Mouse (Mus musculus) embryonic facial prominence, embryonic 13.5 days (tissue): ENCODE measurements around the gene Maea. TPM values are rescaled to one million over a fixed set of nuclear protein-coding genes. Genes with fewer than 3 reads are reported as not detected.

Experiments
- ATAC-seq: fragments of 200-750 bp; cut with Nextera tagmentation; 2 replicates; pipeline ENCODE4 v1.8.0; 2017; ENCODE audit warnings: low read depth; ENCODE audit not compliant: insufficient number of reproducible peaks, insufficient read depth, low FRiP score, low TSS enrichment
- H3K27ac ChIP-seq: fragments of 300-500 bp; sonication (generic); 2 replicates; pipeline ENCODE4 v1.5.1; 2015; ENCODE audit warnings: moderate library complexity, mild to moderate bottlenecking, inconsistent platforms
- H3K27me3 ChIP-seq: fragments of 300-500 bp; sonication (generic); 2 replicates; pipeline ENCODE4 v1.6.1; 2015; ENCODE audit warnings: mild to moderate bottlenecking, inconsistent platforms
- H3K36me3 ChIP-seq: fragments of 300-500 bp; sonication (generic); 2 replicates; pipeline ENCODE4 v1.6.1; 2015; ENCODE audit warnings: mild to moderate bottlenecking, inconsistent platforms
- H3K4me1 ChIP-seq: fragments of 300-500 bp; sonication (generic); 2 replicates; pipeline ENCODE4 v1.6.1; 2015; ENCODE audit warnings: inconsistent platforms
- H3K4me2 ChIP-seq: fragments of 300-500 bp; sonication (generic); 2 replicates; pipeline ENCODE4 v1.6.1; 2015; ENCODE audit warnings: moderate library complexity, mild to moderate bottlenecking, inconsistent platforms
- H3K4me3 ChIP-seq: fragments of 300-500 bp; sonication (generic); 2 replicates; pipeline ENCODE4 v1.5.1; 2015; ENCODE audit warnings: mild to moderate bottlenecking, inconsistent platforms
- H3K9ac ChIP-seq: fragments of 300-500 bp; sonication (generic); 2 replicates; pipeline ENCODE4 v1.6.1; 2015; ENCODE audit warnings: mild to moderate bottlenecking, inconsistent platforms
- H3K9me3 ChIP-seq: fragments of 300-500 bp; sonication (generic); 2 replicates; pipeline ENCODE4 v1.6.1; 2016; ENCODE audit warnings: inconsistent platforms
- WGBS: fragments of 180-500 bp; shearing (Covaris S2); methylation state at CpG from one replicate; pipeline ENCODE4 v1.1.7; 2015; ENCODE audit warnings: mixed read lengths; 5-methylcytosine and 5-hydroxymethylcytosine counted together
- polyA plus RNA-seq: library from polyadenylated mRNA; unstranded; fragments of >200 nt; fragmentation: Nextera tagmentation; extraction: Ambion mirVana; gene quantifications from 2 replicates; pipeline ENCODE4 v1.2.1, GENCODE M21; 2015

Gene Maea
- polyA plus RNA-seq, 1 experiment from 2014 or later = 131 TPM

DNA sequence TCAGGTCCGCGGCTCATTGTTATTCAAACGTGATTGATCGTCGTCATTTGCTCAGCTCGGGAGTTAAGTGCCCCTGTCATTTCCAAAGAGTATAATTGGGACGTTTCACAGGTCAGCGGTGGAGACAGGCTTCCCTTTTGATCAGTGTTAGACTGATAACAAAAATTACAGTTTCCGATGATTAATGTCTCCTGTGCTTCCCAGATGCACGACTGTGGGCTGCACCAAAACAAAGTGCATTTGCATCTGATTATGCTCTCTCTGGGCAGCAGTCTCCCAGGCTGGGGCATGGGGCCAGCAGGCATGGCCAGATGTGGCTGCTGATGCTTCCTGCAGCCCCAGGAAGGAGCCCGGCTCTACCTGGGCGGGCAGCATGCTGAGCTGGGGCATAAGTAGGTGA lies 65.5 kb downstream of the Maea start:
- H3K36me3 ChIP-seq = peaks cover 19% of the 10 kb centered on the region
- H3K27me3 ChIP-seq = no peaks in the 10 kb centered on the region
- H3K4me1 ChIP-seq = no peaks in the 10 kb centered on the region
- no peak overlapping the region for H3K4me2 ChIP-seq
- no peak for ATAC-seq
- no peak overlapping the region for H3K27ac ChIP-seq
- 0 out of 2 replicates have a peak overlapping the region, but pooled peaks have one; percentile 33 for H3K9ac ChIP-seq
- H3K4me3 ChIP-seq = no peak overlapping the region
- 49% methylated on average over 12 of the region's 12 CpGs for WGBS
- H3K9me3 ChIP-seq = no peaks in the 10 kb centered on the region

DNA sequence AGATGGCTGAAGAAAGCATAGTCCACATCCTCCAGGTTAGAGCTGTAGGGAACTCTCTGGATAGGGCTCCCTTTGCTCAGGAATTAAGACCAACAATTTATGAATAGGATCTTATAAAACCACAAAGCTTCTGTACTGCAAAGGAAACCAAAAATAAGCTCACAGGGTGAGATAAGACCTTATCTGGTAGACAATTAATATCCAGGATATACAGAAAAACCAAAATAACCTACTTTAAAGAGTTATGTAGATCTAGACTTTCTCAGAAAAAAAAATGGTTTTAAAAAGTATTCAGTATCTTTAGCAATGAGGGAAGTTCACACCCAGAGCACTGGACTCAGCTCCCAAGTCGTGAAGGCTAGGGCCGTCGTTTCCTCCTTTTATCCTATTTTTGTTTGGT lies 85.0 kb downstream of the Maea start:
- peaks cover 12% of the 10 kb centered on the region for H3K36me3 ChIP-seq
- no peak overlapping the region for H3K27ac ChIP-seq
- no peaks in the 10 kb centered on the region for H3K9me3 ChIP-seq
- peaks cover 12% of the 10 kb centered on the region for H3K27me3 ChIP-seq
- no peak overlapping the region for H3K9ac ChIP-seq
- WGBS = 70% methylated on average over 3 of the region's 3 CpGs
- no peak for ATAC-seq
- no peak overlapping the region for H3K4me3 ChIP-seq
- H3K4me2 ChIP-seq = no peak overlapping the region
- H3K4me1 ChIP-seq = no peaks in the 10 kb centered on the region

Other genes with a start within 250 kb of the Maea start
- 0.13 and 1.5 TPM in 2 replicates for gene Slc5a1, start 231.3 kb upstream of the Maea start, polyA plus RNA-seq
- 4.9 and 6.2 TPM in 2 replicates for gene Spon2, start 117.1 kb upstream of the Maea start, polyA plus RNA-seq
- 326 and 350 TPM in 2 replicates for gene Ctbp1, start 60.5 kb upstream of the Maea start, polyA plus RNA-seq
- 10.7 and 13.3 TPM in 2 replicates for gene Uvssa, start 43.0 kb downstream of the Maea start, polyA plus RNA-seq
- not detected in 2 replicates for gene Nkx1-1, start 98.5 kb downstream of the Maea start, polyA plus RNA-seq